Mouse (Mus musculus) cerebellum, adult 2 months (tissue): Measurements from ENCODE around the gene Stx8.

Experiments used
- CTCF ChIP-seq: fragments of 200-500 bp; IDR thresholded peaks from 2 replicates; pipeline ENCODE4 v1.5.1; 2011; ENCODE audit warnings: low read depth, mild to moderate bottlenecking, control low read depth, low read length, moderate library complexity, borderline replicate concordance; ENCODE audit not compliant: insufficient read depth
- POLR2A ChIP-seq: fragments of 200-500 bp; IDR thresholded peaks from 2 replicates; pipeline ENCODE4 v1.6.1; 2011; ENCODE audit warnings: low read length, control low read depth, borderline replicate concordance; ENCODE audit not compliant: insufficient read depth

DNA sequence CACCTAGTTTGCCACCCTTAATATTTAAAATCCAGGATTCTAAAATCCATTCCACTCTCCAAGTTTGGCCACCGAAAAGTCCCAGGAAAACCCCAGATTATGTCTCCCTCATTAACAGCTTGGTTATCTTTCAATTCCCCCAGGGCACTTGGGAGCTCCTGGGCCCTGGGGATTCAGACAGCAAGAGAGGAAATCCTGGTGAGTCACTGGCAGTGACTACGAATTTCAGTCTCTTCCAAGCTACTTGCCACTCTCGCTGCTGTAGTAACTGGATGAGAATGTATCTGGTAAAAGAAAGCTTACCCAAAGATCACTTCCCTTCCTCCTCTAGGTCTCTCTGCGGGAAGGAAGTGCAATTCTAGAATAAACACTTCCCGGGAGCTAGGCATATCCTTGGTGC lies 46.4 kb upstream of the Stx8 start:
- TF ChIP-seq CTCF (no peak), POLR2A (no peak)
